Mouse (Mus musculus) midbrain, embryonic 16.5 days (tissue): ENCODE measurements around the gene Abcc1. TPM values are rescaled to one million over a fixed set of nuclear protein-coding genes. Genes with fewer than 3 reads are reported as not detected.

Experiments used
- ATAC-seq: fragments of 200-750 bp; cut with Nextera tagmentation; 2 replicates; pipeline ENCODE4 v1.8.0; 2017; ENCODE audit warnings: moderate TSS enrichment
- H3K27ac ChIP-seq: fragments of 300-500 bp; sonication (generic); 2 replicates; pipeline ENCODE4 v1.5.1; 2014; ENCODE audit warnings: mild to moderate bottlenecking, low read length, mixed read lengths
- H3K27me3 ChIP-seq: fragments of 300-500 bp; sonication (generic); 2 replicates; pipeline ENCODE4 v1.6.1; 2014; ENCODE audit warnings: low read depth, low read length, mixed read lengths; ENCODE audit not compliant: control insufficient read depth, insufficient read depth
- H3K36me3 ChIP-seq: fragments of 300-500 bp; sonication (generic); 2 replicates; pipeline ENCODE4 v1.6.1; 2014; ENCODE audit warnings: mild to moderate bottlenecking, low read length, moderate library complexity, mixed read lengths; ENCODE audit not compliant: control insufficient read depth, insufficient read depth
- H3K4me1 ChIP-seq: fragments of 300-500 bp; sonication (generic); 2 replicates; pipeline ENCODE4 v1.6.1; 2014; ENCODE audit warnings: mild to moderate bottlenecking, low read length, mixed read lengths; ENCODE audit not compliant: control insufficient read depth, insufficient read depth
- H3K4me2 ChIP-seq: fragments of 300-500 bp; sonication (generic); 2 replicates; pipeline ENCODE4 v1.6.1; 2014; ENCODE audit warnings: mild to moderate bottlenecking, low read length, mixed read lengths
- H3K4me3 ChIP-seq: fragments of 300-500 bp; sonication (generic); 2 replicates; pipeline ENCODE4 v1.5.1; 2014; ENCODE audit warnings: low read depth, mild to moderate bottlenecking, low read length, moderate library complexity, mixed read lengths
- H3K9ac ChIP-seq: fragments of 300-500 bp; sonication (generic); 2 replicates; pipeline ENCODE4 v1.6.1; 2014; ENCODE audit warnings: low read depth, low read length, mixed read lengths
- H3K9me3 ChIP-seq: fragments of 300-500 bp; sonication (generic); replicated peaks from 2 replicates; pipeline ENCODE4 v1.6.1; 2014; ENCODE audit warnings: mild to moderate bottlenecking, low read length, mixed read lengths; ENCODE audit not compliant: control insufficient read depth, poor library complexity, severe bottlenecking
- WGBS: fragments of 180-500 bp; shearing (Covaris S2); extraction: QIAGEN DNeasy Blood & Tissue Kit; methylation state at CpG from one replicate; pipeline ENCODE4 v1.1.7; 2014; 5-methylcytosine and 5-hydroxymethylcytosine counted together
- polyA plus RNA-seq: library from polyadenylated mRNA; unstranded; fragments of >200 nt; fragmentation: Nextera tagmentation; extraction: Ambion mirVana; gene quantifications from 2 replicates; pipeline ENCODE4 v1.2.1, GENCODE M21; 2015

Gene Abcc1
- polyA plus RNA-seq, result 9.3 and 10.8 TPM in 2 replicates

GRCm38 (mm10) chr16:14361362-14362098 is at the start of gene Abcc1:
Abcc1 (plus strand) TSS chr16:14361558.
- under 1% methylated on average over 58 of the region's 64 CpGs for WGBS

GRCm38 (mm10) chr16:14312914-14313313 is 48.4 kb upstream of the Abcc1 start:
- Histone ChIP-seq H3K36me3 (peaks cover 15% of the 10 kb centered on the region; the same call in 1 of the 2 replicates), H3K4me2 (no peak overlapping the region), H3K27me3 (no peaks in the 10 kb centered on the region), H3K27ac (no peak overlapping the region), H3K4me1 (peaks cover 20% of the 10 kb centered on the region), H3K9ac (no peak overlapping the region), H3K9me3 (no peaks in the 10 kb centered on the region), H3K4me3 (no peak overlapping the region)
- 97% methylated on average over 7 of the region's 7 CpGs for WGBS
- ATAC-seq, result no peak

More at GRCm38 (mm10) chr16:14361362-14362098, at the start of gene Abcc1:
- H3K4me3 ChIP-seq, result peak within 1 kb of the TSS; percentile 77
- H3K9me3 ChIP-seq, result no peaks in the 10 kb centered on the region
- H3K36me3 ChIP-seq, result no peaks in the 10 kb centered on the region
- peaks cover 11% of the 10 kb centered on the region for H3K4me1 ChIP-seq
- H3K27ac ChIP-seq, result peak within 1 kb of the TSS; percentile 76
- no peaks in the 10 kb centered on the region for H3K27me3 ChIP-seq
- H3K9ac ChIP-seq, result peak within 1 kb of the TSS; percentile 86
- peak; percentile 99 for ATAC-seq
- H3K4me2 ChIP-seq, result peak within 1 kb of the TSS; percentile 81

- H3K27me3 ChIP-seq, result no peaks in the 10 kb centered on the region
- H3K4me1 ChIP-seq, result peaks cover 21% of the 10 kb centered on the region
- peak within 1 kb of the TSS; percentile 76 for H3K4me3 ChIP-seq
- peaks cover 8% of the 10 kb centered on the region; the same call in 1 of the 2 replicates for H3K36me3 ChIP-seq
- ATAC-seq, result peak; percentile 100
- 5% methylated on average over 51 of the region's 51 CpGs for WGBS
- H3K4me2 ChIP-seq, result peak within 1 kb of the TSS; percentile 72
- H3K9me3 ChIP-seq, result no peaks in the 10 kb centered on the region
- H3K27ac ChIP-seq, result peak within 1 kb of the TSS; percentile 93
- peak within 1 kb of the TSS; percentile 85 for H3K9ac ChIP-seq
Observed at GRCm38 (mm10) chr16:14316884-14317876, 44.2 kb upstream of the Abcc1 start, which contains the start of gene Fopnl. Fopnl (minus strand) TSS chr16:14317405.

- peaks cover 21% of the 10 kb centered on the region for H3K4me1 ChIP-seq
- H3K4me2 ChIP-seq, result no peak overlapping the region
- no peaks in the 10 kb centered on the region for H3K36me3 ChIP-seq
- no peak overlapping the region for H3K4me3 ChIP-seq
- no peak for ATAC-seq
- H3K27ac ChIP-seq, result no peak overlapping the region
- no peak overlapping the region for H3K9ac ChIP-seq
- no peaks in the 10 kb centered on the region for H3K27me3 ChIP-seq
- H3K9me3 ChIP-seq, result no peaks in the 10 kb centered on the region
- 89% methylated on average over 3 of the region's 3 CpGs for WGBS
Observed at GRCm38 (mm10) chr16:14319681-14320080, 41.7 kb upstream of the Abcc1 start.

GRCm38 (mm10) chr16:14320494-14320893 is 40.9 kb upstream of the Abcc1 start:
- WGBS, result 72% methylated on average over 1 of the region's 1 CpGs
- ATAC-seq, result no peak
- no peaks in the 10 kb centered on the region for H3K9me3 ChIP-seq
- H3K9ac ChIP-seq, result no peak overlapping the region
- no peak overlapping the region for H3K4me3 ChIP-seq
- peaks cover 15% of the 10 kb centered on the region for H3K4me1 ChIP-seq
- H3K27me3 ChIP-seq, result no peaks in the 10 kb centered on the region
- no peak overlapping the region for H3K27ac ChIP-seq
- no peaks in the 10 kb centered on the region for H3K36me3 ChIP-seq
- H3K4me2 ChIP-seq, result no peak overlapping the region

GRCm38 (mm10) chr16:14328156-14328555 is 33.2 kb upstream of the Abcc1 start:
- Histone ChIP-seq H3K9ac (no peak overlapping the region), H3K27ac (no peak overlapping the region), H3K36me3 (no peaks in the 10 kb centered on the region), H3K9me3 (no peaks in the 10 kb centered on the region), H3K4me3 (no peak overlapping the region), H3K4me2 (no peak overlapping the region), H3K27me3 (no peaks in the 10 kb centered on the region), H3K4me1 (no peaks in the 10 kb centered on the region)
- no peak for ATAC-seq
- WGBS, result 74% methylated on average over 1 of the region's 1 CpGs

GRCm38 (mm10) chr16:14344967-14345366 is 16.4 kb upstream of the Abcc1 start:
- Histone ChIP-seq H3K9me3 (no peaks in the 10 kb centered on the region), H3K27me3 (no peaks in the 10 kb centered on the region), H3K4me3 (no peak overlapping the region), H3K4me2 (no peak overlapping the region), H3K9ac (no peak overlapping the region), H3K27ac (no peak overlapping the region), H3K4me1 (no peaks in the 10 kb centered on the region), H3K36me3 (no peaks in the 10 kb centered on the region)
- WGBS, result 65% methylated on average over 3 of the region's 3 CpGs
- no peak for ATAC-seq

- H3K36me3 ChIP-seq, result no peaks in the 10 kb centered on the region
- no peak overlapping the region for H3K4me2 ChIP-seq
- no peaks in the 10 kb centered on the region for H3K27me3 ChIP-seq
- no peaks in the 10 kb centered on the region for H3K9me3 ChIP-seq
- H3K4me3 ChIP-seq, result no peak overlapping the region
- no peak for ATAC-seq
- H3K9ac ChIP-seq, result no peak overlapping the region
- no peaks in the 10 kb centered on the region for H3K4me1 ChIP-seq
- no peak overlapping the region for H3K27ac ChIP-seq
Observed at GRCm38 (mm10) chr16:14351571-14351970, 9.8 kb upstream of the Abcc1 start.
